Mouse (Mus musculus) embryonic facial prominence, embryonic 11.5 days (tissue): ENCODE results near the gene Pon2. TPM values are rescaled to one million over a fixed set of nuclear protein-coding genes. Genes with fewer than 3 reads are reported as not detected.
A peak's percentile ranks its signal among the peaks of the same experiment; 100 is the strongest.
"Not testable (repeated sequence)": the region's sequence is repeated elsewhere in the genome, so short reads cannot be mapped to it uniquely, and the experiment has no call there.

ENCODE experiments used
- ATAC-seq: fragments of 200-750 bp; cut with Nextera tagmentation; replicated peaks from 2 replicates; pipeline ENCODE4 v1.8.0; 2017; ENCODE audit warnings: low read depth; ENCODE audit not compliant: insufficient number of reproducible peaks, low FRiP score, low TSS enrichment
- DNase-seq: peaks from one replicate; pipeline ENCODE4 v3.0.0-alpha.2; 2015; ENCODE audit warnings: low spot score
- H3K27ac ChIP-seq: fragments of 300-500 bp; sonication (generic); replicated peaks from 2 replicates; pipeline ENCODE4 v1.5.1; 2014; ENCODE audit warnings: mild to moderate bottlenecking, low read depth, low read length, control low read depth
- H3K27me3 ChIP-seq: fragments of 300-500 bp; sonication (generic); 2 replicates; pipeline ENCODE4 v1.6.1; 2014; ENCODE audit warnings: mild to moderate bottlenecking, low read length, moderate library complexity, mixed read lengths; ENCODE audit not compliant: control insufficient read depth, insufficient read depth
- H3K36me3 ChIP-seq: fragments of 300-500 bp; sonication (generic); replicated peaks from 2 replicates; pipeline ENCODE4 v1.6.1; 2014; ENCODE audit warnings: low read depth, mild to moderate bottlenecking, low read length, moderate library complexity, mixed read lengths; ENCODE audit not compliant: control insufficient read depth, insufficient read depth
- H3K4me1 ChIP-seq: fragments of 300-500 bp; sonication (generic); 2 replicates; pipeline ENCODE4 v1.6.1; 2014; ENCODE audit warnings: low read length, mixed read lengths; ENCODE audit not compliant: control insufficient read depth, insufficient read depth
- H3K4me2 ChIP-seq: fragments of 300-500 bp; sonication (generic); 2 replicates; pipeline ENCODE4 v1.6.1; 2014; ENCODE audit warnings: low read depth, mild to moderate bottlenecking, control low read depth, low read length, moderate library complexity
- H3K4me3 ChIP-seq: fragments of 300-500 bp; sonication (generic); 2 replicates; pipeline ENCODE4 v1.5.1; 2014; ENCODE audit warnings: low read depth, low read length, control low read depth
- H3K9ac ChIP-seq: fragments of 300-500 bp; sonication (generic); replicated peaks from 2 replicates; pipeline ENCODE4 v1.6.1; 2014; ENCODE audit warnings: mild to moderate bottlenecking, control low read depth, low read length
- H3K9me3 ChIP-seq: fragments of 300-500 bp; sonication (generic); replicated peaks from 2 replicates; pipeline ENCODE4 v1.6.1; 2016; ENCODE audit warnings: mild to moderate bottlenecking, low read length, inconsistent platforms, mixed read lengths; ENCODE audit not compliant: control insufficient read depth
- WGBS: fragments of 180-500 bp; shearing (Covaris S2); extraction: QIAGEN DNeasy Blood & Tissue Kit; methylation state at CpG from one replicate; pipeline ENCODE4 v1.1.7; 2014; 5-methylcytosine and 5-hydroxymethylcytosine counted together
- polyA plus RNA-seq: library from polyadenylated mRNA; unstranded; fragments of >200 nt; fragmentation: Nextera tagmentation; extraction: Ambion mirVana; gene quantifications from 2 replicates; pipeline ENCODE4 v1.2.1, GENCODE M21; 2014

Pon2 gene
- polyA plus RNA-seq, result 19.5 and 19.9 TPM in 2 replicates

DNA sequence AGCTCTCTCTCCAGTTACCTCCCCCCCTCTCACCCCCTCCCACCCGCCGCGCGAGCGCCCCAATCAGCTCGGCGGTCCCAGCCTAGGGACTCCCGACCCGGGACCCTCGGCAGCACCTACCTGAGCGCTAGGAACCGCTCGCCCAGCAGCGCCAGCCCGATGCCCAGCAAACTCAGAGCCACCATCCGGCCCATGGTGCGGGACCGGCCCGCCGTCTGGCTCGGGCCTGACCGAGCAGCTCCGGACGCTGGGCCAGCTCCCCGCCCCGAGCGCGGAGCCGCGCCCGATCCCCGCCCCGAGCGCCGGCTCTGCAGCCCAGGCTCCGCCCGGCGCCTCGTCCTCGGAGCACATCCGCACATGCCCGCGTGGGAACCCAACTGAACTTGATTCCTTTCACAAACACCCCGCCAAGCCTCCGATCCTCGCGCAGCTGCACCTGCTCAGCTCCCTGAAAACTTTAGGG, at the start of gene Pon2:
Gene Pon2 (minus strand): TSS at position 364 of the 463 bp plus-strand sequence.
- Histone ChIP-seq H3K4me2 (peak within 1 kb of the TSS; percentile 64), H3K27ac (peak within 1 kb of the TSS; percentile 48; the same call in 1 of the 2 replicates), H3K27me3 (no peaks in the 10 kb centered on the region), H3K36me3 (no peaks in the 10 kb centered on the region), H3K4me3 (peak within 1 kb of the TSS; percentile 57), H3K9ac (peak within 1 kb of the TSS; percentile 73), H3K9me3 (no peaks in the 10 kb centered on the region), H3K4me1 (no peaks in the 10 kb centered on the region)
- peak; percentile 85 for DNase-seq
- ATAC-seq, result peak; percentile 93
- under 1% methylated on average over 46 of the region's 47 CpGs for WGBS

DNA sequence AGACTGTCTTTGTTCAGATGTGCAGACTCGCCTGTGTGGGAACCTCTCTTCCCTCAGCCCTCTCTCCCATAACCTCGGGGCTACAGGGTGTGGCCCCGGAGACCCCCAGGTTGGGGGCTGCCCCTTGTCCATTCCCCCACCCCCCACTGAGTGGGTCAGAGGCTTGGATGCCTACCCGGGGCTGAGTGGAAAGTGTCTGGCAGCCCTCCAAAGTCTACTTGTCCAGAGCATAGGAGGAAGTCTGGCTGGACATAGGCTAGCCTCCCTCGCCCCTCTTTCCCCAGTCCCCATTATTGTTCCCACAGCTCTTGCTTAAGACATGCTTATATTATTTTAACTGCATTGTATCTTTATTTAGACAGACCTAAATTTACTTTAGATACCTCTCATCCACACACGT, 46.0 kb upstream of the Pon2 start:
- Histone ChIP-seq H3K4me3 (no peak overlapping the region), H3K4me2 (no peak overlapping the region), H3K9me3 (no peaks in the 10 kb centered on the region), H3K27me3 (no peaks in the 10 kb centered on the region), H3K4me1 (no peaks in the 10 kb centered on the region), H3K36me3 (no peaks in the 10 kb centered on the region), H3K27ac (no peak overlapping the region), H3K9ac (no peak overlapping the region)
- WGBS, result 79% methylated on average over 6 of the region's 6 CpGs
- DNase-seq, result no peak
- ATAC-seq, result no peak

DNA sequence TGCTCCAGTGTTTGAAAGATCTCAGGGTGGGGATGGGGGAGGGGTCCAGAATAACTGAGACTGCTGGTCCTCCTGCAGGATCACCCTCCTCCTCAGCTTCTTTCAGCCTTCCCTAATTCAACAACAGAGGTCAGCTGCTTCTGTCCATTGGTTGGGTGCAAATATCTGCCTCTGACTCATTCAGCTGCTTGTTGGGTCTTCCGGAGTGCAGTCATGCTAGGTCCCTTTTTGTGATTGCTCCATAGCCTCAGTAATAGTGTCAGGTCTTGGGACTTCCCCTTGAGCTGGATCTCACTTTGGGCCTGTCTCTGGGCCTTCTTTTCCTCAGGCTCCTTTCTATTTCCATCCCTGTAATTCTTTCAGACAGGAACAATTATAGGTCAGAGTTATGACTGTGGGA, 41.0 kb upstream of the Pon2 start:
- 67% methylated on average over 1 of the region's 1 CpGs for WGBS
- not testable (repeated sequence) for DNase-seq

DNA sequence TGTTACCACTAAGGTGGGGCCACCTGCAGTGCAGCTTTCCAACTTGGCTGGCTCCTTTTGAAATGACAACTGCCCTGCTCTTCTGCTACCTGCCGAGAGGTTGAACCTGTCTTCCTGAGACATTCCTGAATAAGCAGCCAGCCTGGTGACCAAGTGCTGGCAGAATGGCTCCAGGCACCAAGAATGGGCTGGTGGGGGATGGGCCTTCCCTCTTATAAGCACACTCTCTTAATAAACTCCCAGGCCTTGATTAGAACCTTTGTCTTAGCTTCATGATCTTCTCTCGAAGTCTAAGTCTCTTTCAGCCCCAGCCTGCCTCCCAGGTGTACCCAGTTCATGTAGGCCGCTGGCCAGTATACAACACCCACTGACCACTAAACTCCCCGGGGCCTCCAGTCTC, 40.5 kb upstream of the Pon2 start:
- H3K4me1 ChIP-seq, H3K27ac ChIP-seq, H3K36me3 ChIP-seq, DNase-seq, H3K4me3 ChIP-seq, H3K9ac ChIP-seq, H3K4me2 ChIP-seq, H3K27me3 ChIP-seq, ATAC-seq, H3K9me3 ChIP-seq: not testable (repeated sequence)
- WGBS, result 90% methylated on average over 4 of the region's 4 CpGs

More for the DNA sequence above, 41.0 kb upstream of the Pon2 start:
- not testable (repeated sequence) for H3K36me3 ChIP-seq, ATAC-seq, H3K9me3 ChIP-seq, H3K27me3 ChIP-seq, H3K4me1 ChIP-seq, H3K9ac ChIP-seq, H3K4me2 ChIP-seq, H3K4me3 ChIP-seq, H3K27ac ChIP-seq

DNA sequence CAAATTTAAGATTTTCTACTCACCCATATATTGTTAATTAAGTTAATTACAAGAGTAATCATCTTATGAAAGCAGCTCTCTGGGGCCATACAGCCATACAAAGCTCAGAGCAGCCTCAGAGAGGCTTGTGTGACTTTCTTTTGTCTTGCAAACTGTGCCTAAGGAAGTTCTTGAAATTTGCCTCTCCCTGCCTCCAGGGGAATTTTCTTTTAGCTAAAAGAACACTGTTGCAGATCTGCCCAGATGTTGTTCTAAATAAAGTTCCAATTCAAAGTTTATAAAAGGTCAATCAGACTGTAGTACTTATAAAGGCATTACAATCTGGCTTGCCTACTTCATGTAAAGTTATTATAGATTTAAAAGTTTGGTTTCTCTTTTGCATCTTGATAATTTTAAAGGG, 37.8 kb upstream of the Pon2 start:
- not testable (repeated sequence) for H3K4me1 ChIP-seq, ATAC-seq, H3K27me3 ChIP-seq, H3K9ac ChIP-seq, H3K9me3 ChIP-seq, H3K27ac ChIP-seq, H3K36me3 ChIP-seq, DNase-seq, H3K4me3 ChIP-seq, H3K4me2 ChIP-seq

DNA sequence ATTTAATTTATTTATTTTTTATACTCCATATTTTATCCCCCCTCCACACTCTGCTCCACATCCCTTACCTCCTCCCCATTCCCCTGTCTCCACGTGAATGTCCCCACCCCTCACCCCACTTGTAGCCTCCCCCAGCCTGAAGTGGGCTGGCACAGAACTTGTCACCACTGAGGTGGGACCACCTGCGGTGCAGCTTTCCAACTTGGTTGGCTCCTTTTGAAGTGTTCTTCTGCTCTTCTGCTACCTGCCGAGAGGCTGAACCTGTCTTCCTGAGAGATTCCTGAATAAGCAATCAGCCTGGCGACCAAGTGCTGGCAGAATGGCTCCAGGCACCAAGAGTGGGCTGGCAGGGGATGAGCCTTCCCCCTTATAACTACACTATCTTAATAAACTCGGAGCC, 35.8 kb upstream of the Pon2 start:
- Histone ChIP-seq H3K9me3 (no peaks in the 10 kb centered on the region), H3K27ac (no peak overlapping the region), H3K27me3 (no peaks in the 10 kb centered on the region), H3K4me2 (no peak overlapping the region), H3K4me3 (no peak overlapping the region), H3K36me3 (no peaks in the 10 kb centered on the region), H3K9ac (no peak overlapping the region), H3K4me1 (no peaks in the 10 kb centered on the region)
- DNase-seq (no peak), ATAC-seq (no peak)
- 54% methylated on average over 5 of the region's 5 CpGs for WGBS

DNA sequence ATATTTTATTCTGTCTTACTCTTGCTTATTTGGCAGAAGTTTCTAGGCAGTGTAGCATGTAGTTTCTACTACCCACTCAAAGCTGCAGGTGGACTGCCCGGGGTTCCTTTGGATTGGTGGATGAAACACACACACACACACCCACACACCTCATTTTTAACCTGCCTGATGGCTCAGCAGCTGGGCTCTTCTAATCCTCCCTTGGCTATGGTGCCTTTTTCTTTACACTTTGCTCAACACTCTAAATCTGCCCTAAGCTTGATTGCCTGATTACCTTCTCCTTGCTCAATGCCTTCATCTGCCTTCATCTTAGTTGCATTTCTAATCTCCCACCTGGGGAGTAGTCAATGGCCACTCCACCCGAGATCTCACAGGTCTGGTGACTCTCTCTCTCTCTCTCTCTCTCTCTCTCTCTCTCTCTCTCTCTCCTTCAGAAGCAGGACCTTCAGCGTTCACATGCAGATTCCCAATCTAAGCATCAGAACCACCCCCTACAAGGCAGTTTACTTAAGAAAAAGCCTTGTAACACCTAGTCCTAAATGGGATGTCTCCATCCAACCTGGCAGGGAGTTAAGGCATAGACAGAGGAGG, 34.4 kb upstream of the Pon2 start:
- Histone ChIP-seq H3K4me2 (no peak overlapping the region), H3K4me3 (no peak overlapping the region), H3K9ac (no peak overlapping the region), H3K27me3 (no peaks in the 10 kb centered on the region), H3K9me3 (no peaks in the 10 kb centered on the region), H3K27ac (no peak overlapping the region), H3K36me3 (no peaks in the 10 kb centered on the region), H3K4me1 (no peaks in the 10 kb centered on the region)
- no peak for DNase-seq
- WGBS, result 79% methylated on average over 3 of the region's 3 CpGs
- ATAC-seq, result no peak

DNA sequence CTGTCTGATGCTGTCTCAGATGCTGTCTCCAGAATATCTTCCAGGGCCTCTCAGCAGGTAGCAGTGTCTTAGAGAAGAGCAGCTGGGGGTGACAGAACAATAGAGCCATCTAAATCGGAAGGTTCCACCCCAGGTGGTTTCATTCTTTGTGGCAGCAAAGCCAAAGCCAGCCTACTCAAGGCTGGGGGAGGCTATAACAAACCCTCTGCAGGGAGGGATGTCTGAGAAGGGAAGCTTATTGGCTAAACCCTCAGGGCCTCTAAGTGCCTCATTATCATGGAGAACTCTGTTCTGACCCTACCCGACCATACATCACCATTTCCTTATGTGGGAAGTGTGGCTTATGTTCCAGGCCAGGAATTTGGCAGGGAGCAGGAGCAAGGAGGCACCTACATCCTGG, 26.9 kb upstream of the Pon2 start:
- no peaks in the 10 kb centered on the region for H3K4me1 ChIP-seq
- H3K27me3 ChIP-seq, result no peaks in the 10 kb centered on the region
- DNase-seq (no peak), ATAC-seq (no peak)
- H3K9me3 ChIP-seq, result no peaks in the 10 kb centered on the region
- no peak overlapping the region for H3K4me2 ChIP-seq
- H3K36me3 ChIP-seq, result no peaks in the 10 kb centered on the region
- 70% methylated on average over 2 of the region's 2 CpGs for WGBS
- H3K4me3 ChIP-seq, result no peak overlapping the region
- no peak overlapping the region for H3K27ac ChIP-seq
- no peak overlapping the region for H3K9ac ChIP-seq
